Mouse (Mus musculus) liver, embryonic 14.5 days (tissue): Measurements from ENCODE around the gene Acr.

Experiments used
- CTCF ChIP-seq: IDR thresholded peaks from 2 replicates; pipeline ENCODE4 v1.5.1; 2016; ENCODE audit warnings: antibody characterized with exemption, low read depth, control low read depth
- EP300 ChIP-seq: IDR thresholded peaks from 2 replicates; pipeline ENCODE4 v1.6.1; 2016; ENCODE audit warnings: antibody characterized with exemption, low read depth

- TF ChIP-seq EP300 (no peak), CTCF (no peak)
Measured at GRCm38 (mm10) chr15:89525464-89525863, 42.7 kb upstream of the Acr start.
